Mouse (Mus musculus) hindbrain, postnatal 0 days (tissue): ENCODE measurements around the gene Stim2. TPM values are rescaled to one million over a fixed set of nuclear protein-coding genes. Genes with fewer than 3 reads are reported as not detected.

Experiments used
- ATAC-seq: fragments of 200-750 bp; cut with Nextera tagmentation; 2 replicates; pipeline ENCODE4 v1.8.0; 2017; ENCODE audit warnings: mild to moderate bottlenecking, moderate TSS enrichment, moderate library complexity
- DNase-seq: peaks from one replicate; pipeline ENCODE4 v3.0.0-alpha.2; 2015; ENCODE audit warnings: low spot score
- H3K27ac ChIP-seq: fragments of 300-500 bp; sonication (generic); 2 replicates; pipeline ENCODE4 v1.5.1; 2014; ENCODE audit warnings: mild to moderate bottlenecking
- H3K27me3 ChIP-seq: fragments of 300-500 bp; sonication (generic); 2 replicates; pipeline ENCODE4 v1.6.1; 2014; ENCODE audit warnings: low read length, mixed read lengths; ENCODE audit not compliant: insufficient read depth
- H3K36me3 ChIP-seq: fragments of 300-500 bp; sonication (generic); 2 replicates; pipeline ENCODE4 v1.6.1; 2014; ENCODE audit warnings: low read length, mixed read lengths; ENCODE audit not compliant: insufficient read depth
- H3K4me1 ChIP-seq: fragments of 300-500 bp; sonication (generic); 2 replicates; pipeline ENCODE4 v1.6.1; 2014; ENCODE audit warnings: antibody characterized with exemption, low read length, mixed read lengths; ENCODE audit not compliant: insufficient read depth
- H3K4me2 ChIP-seq: fragments of 300-500 bp; sonication (generic); 2 replicates; pipeline ENCODE4 v1.6.1; 2014; ENCODE audit warnings: low read depth, mild to moderate bottlenecking, low read length, moderate library complexity, mixed read lengths
- H3K4me3 ChIP-seq: fragments of 300-500 bp; sonication (generic); 2 replicates; pipeline ENCODE4 v1.5.1; 2014; ENCODE audit warnings: low read length
- H3K9ac ChIP-seq: fragments of 300-500 bp; sonication (generic); replicated peaks from 2 replicates; pipeline ENCODE4 v1.6.1; 2014; ENCODE audit warnings: mild to moderate bottlenecking, low read length, moderate library complexity, mixed read lengths
- H3K9me3 ChIP-seq: fragments of 300-500 bp; sonication (generic); 2 replicates; pipeline ENCODE4 v1.6.1; 2016; ENCODE audit warnings: low read length, mixed read lengths
- CTCF ChIP-seq: IDR thresholded peaks from 2 replicates; pipeline ENCODE4 v1.5.1; 2016; ENCODE audit warnings: antibody characterized with exemption, control low read depth, low read depth
- WGBS: fragments of 180-500 bp; shearing (Covaris S2); extraction: QIAGEN DNeasy Blood & Tissue Kit; methylation state at CpG from one replicate; pipeline ENCODE4 v1.1.7; 2014; 5-methylcytosine and 5-hydroxymethylcytosine counted together
- polyA plus RNA-seq: library from polyadenylated mRNA; unstranded; fragments of >200 nt; fragmentation: Nextera tagmentation; extraction: Ambion mirVana; gene quantifications from 2 replicates; pipeline ENCODE4 v1.2.1, GENCODE M21; 2015
- total RNA-seq: library from RNA; depleted of rRNA; stranded (reverse); fragments of >200 nt; gene quantifications from 2 replicates; pipeline ENCODE4 v1.2.3, GENCODE M21; 2014

The Stim2 gene
- total and polyA plus RNA-seq, 2 experiments from 2014 or later = 30.6 to 33.3 TPM

- ATAC-seq (no peak), DNase-seq (no peak)
- no peak for TF ChIP-seq CTCF
- Histone ChIP-seq H3K36me3 (no peaks in the 10 kb centered on the region), H3K9me3 (no peaks in the 10 kb centered on the region), H3K4me1 (no peaks in the 10 kb centered on the region), H3K4me2 (no peak overlapping the region), H3K4me3 (no peak overlapping the region), H3K9ac (no peak overlapping the region), H3K27ac (no peak overlapping the region), H3K27me3 (no peaks in the 10 kb centered on the region)
- WGBS = 74% methylated on average over 4 of the region's 4 CpGs
Measured at GRCm38 (mm10) chr5:53971201-53971600, 27.1 kb upstream of the Stim2 start.

GRCm38 (mm10) chr5:53972905-53973304, 25.4 kb upstream of the Stim2 start:
- DNase-seq = no peak
- Histone ChIP-seq H3K27me3 (no peaks in the 10 kb centered on the region), H3K4me3 (no peak overlapping the region), H3K9me3 (no peaks in the 10 kb centered on the region), H3K9ac (no peak overlapping the region), H3K36me3 (no peaks in the 10 kb centered on the region), H3K4me1 (no peaks in the 10 kb centered on the region), H3K4me2 (no peak overlapping the region), H3K27ac (no peak overlapping the region)
- no peak for TF ChIP-seq CTCF
- ATAC-seq = no peak
- WGBS = 54% methylated on average over 4 of the region's 4 CpGs

- no peak for DNase-seq
- no peak overlapping the region for H3K9ac ChIP-seq
- no peaks in the 10 kb centered on the region for H3K27me3 ChIP-seq
- WGBS = 91% methylated on average over 16 of the region's 16 CpGs
- no peaks in the 10 kb centered on the region for H3K9me3 ChIP-seq
- H3K27ac ChIP-seq = no peak overlapping the region
- H3K4me3 ChIP-seq = no peak overlapping the region
- ATAC-seq = no peak
- TF ChIP-seq CTCF = no peak
- no peak overlapping the region for H3K4me2 ChIP-seq
- H3K4me1 ChIP-seq = no peaks in the 10 kb centered on the region
- no peaks in the 10 kb centered on the region for H3K36me3 ChIP-seq
Measured at GRCm38 (mm10) chr5:53976497-53976896, 21.8 kb upstream of the Stim2 start.

- Histone ChIP-seq H3K4me1 (no peaks in the 10 kb centered on the region), H3K4me3 (no peak overlapping the region), H3K36me3 (no peaks in the 10 kb centered on the region), H3K9ac (no peak overlapping the region), H3K4me2 (no peak overlapping the region), H3K27me3 (no peaks in the 10 kb centered on the region), H3K27ac (no peak overlapping the region), H3K9me3 (no peaks in the 10 kb centered on the region)
- DNase-seq = no peak
- no peak for ATAC-seq
- WGBS = 80% methylated on average over 8 of the region's 8 CpGs
- TF ChIP-seq CTCF = no peak
Measured at GRCm38 (mm10) chr5:53977060-53977459, 21.2 kb upstream of the Stim2 start.

GRCm38 (mm10) chr5:53983358-53983757, 14.9 kb upstream of the Stim2 start:
- DNase-seq (no peak), ATAC-seq (no peak)
- H3K9ac ChIP-seq = no peak overlapping the region
- TF ChIP-seq CTCF = no peak
- H3K4me1 ChIP-seq = no peaks in the 10 kb centered on the region
- H3K4me3 ChIP-seq = no peak overlapping the region
- H3K36me3 ChIP-seq = no peaks in the 10 kb centered on the region
- 86% methylated on average over 4 of the region's 4 CpGs for WGBS
- H3K4me2 ChIP-seq = no peak overlapping the region
- H3K9me3 ChIP-seq = no peaks in the 10 kb centered on the region
- no peak overlapping the region for H3K27ac ChIP-seq
- H3K27me3 ChIP-seq = no peaks in the 10 kb centered on the region

- Histone ChIP-seq H3K4me3 (no peak overlapping the region), H3K36me3 (no peaks in the 10 kb centered on the region), H3K4me2 (no peak overlapping the region), H3K9ac (no peak overlapping the region), H3K27ac (no peak overlapping the region), H3K4me1 (no peaks in the 10 kb centered on the region), H3K27me3 (no peaks in the 10 kb centered on the region), H3K9me3 (no peaks in the 10 kb centered on the region)
- 93% methylated on average over 3 of the region's 3 CpGs for WGBS
- TF ChIP-seq CTCF = no peak
- no peak for DNase-seq
- ATAC-seq = no peak
Measured at GRCm38 (mm10) chr5:53985632-53986031, 12.7 kb upstream of the Stim2 start.

- ATAC-seq = no peak
- 85% methylated on average over 1 of the region's 1 CpGs for WGBS
Measured at GRCm38 (mm10) chr5:53987496-53987895, 10.8 kb upstream of the Stim2 start.

More at GRCm38 (mm10) chr5:53987496-53987895, 10.8 kb upstream of the Stim2 start:
- no peak overlapping the region for H3K4me3 ChIP-seq
- no peaks in the 10 kb centered on the region for H3K36me3 ChIP-seq
- H3K4me1 ChIP-seq = no peaks in the 10 kb centered on the region
- no peak overlapping the region for H3K4me2 ChIP-seq
- H3K27me3 ChIP-seq = no peaks in the 10 kb centered on the region
- no peaks in the 10 kb centered on the region for H3K9me3 ChIP-seq
- no peak for TF ChIP-seq CTCF
- DNase-seq = no peak
- H3K27ac ChIP-seq = no peak overlapping the region
- no peak overlapping the region for H3K9ac ChIP-seq
